11 mouse cellular contexts compared by ENCODE assay signal in genomic region chr8:120750616-120751015, GRCm38 (mm10). TPM values are rescaled to one million over a fixed set of nuclear protein-coding genes. Genes with fewer than 3 reads are reported as not detected.
A peak's percentile ranks its signal among the peaks of the same experiment; 100 is the strongest.
DNase-seq lines count a peak whose midpoint lies in the region; ATAC-seq and TF ChIP-seq lines count a peak whose summit lies in the region.
"Had no signal": no experiment of that assay in that cellular context is flagged by ENCODE, and none has a peak within 500 bp of the region (broad histone marks: within the 10 kb centered on the region; RNA-seq: fewer than 3 reads in every experiment).

No protein-coding gene starts in this region.

- H3K4me1 ChIP-seq in midbrain, embryonic 14.5 days (ENCODE audit: control insufficient read depth, insufficient read depth, low read length) = no peaks in the 10 kb centered on the region
- H3K4me1 ChIP-seq: midbrain, embryonic 12.5 days had no signal

- WGBS in midbrain, embryonic 14.5 days = 88% methylated on average over 9 of the region's 9 CpGs

- TF ChIP-seq CTCF in gastrocnemius, adult 2 months (IDR thresholded peaks at IDR 0.05) = no peak

- no peak overlapping the region for H3K4me3 ChIP-seq in gastrocnemius, adult 2 months
- H3K4me3 ChIP-seq in midbrain, embryonic 14.5 days (replicated peaks; ENCODE audit: low read depth, low read length) = no peak overlapping the region
- H3K4me3 ChIP-seq: midbrain, embryonic 12.5 days had no signal

- no peaks in the 10 kb centered on the region for H3K27me3 ChIP-seq in midbrain, embryonic 14.5 days (ENCODE audit: control insufficient read depth, insufficient read depth, low read length)

- H3K27ac ChIP-seq in gastrocnemius, adult 2 months = peak overlapping the region; percentile 90
- H3K27ac ChIP-seq in midbrain, embryonic 14.5 days (replicated peaks; ENCODE audit: low read depth, low read length) = no peak overlapping the region
- H3K27ac ChIP-seq: midbrain, embryonic 12.5 days had no signal

- H3K36me3 ChIP-seq in midbrain, embryonic 14.5 days (ENCODE audit: control insufficient read depth, insufficient read depth, low read length) = no peaks in the 10 kb centered on the region
- H3K36me3 ChIP-seq: G1E; midbrain, embryonic 12.5 days had no signal

- ATAC-seq in midbrain, embryonic 14.5 days (ENCODE audit: low FRiP score, low TSS enrichment) = no peak

- intact Hi-C loops in gastrocnemius, adult 2 months (cut with DNase I) = no loop called here

- H3K9me3 ChIP-seq in midbrain, embryonic 14.5 days (ENCODE audit: control insufficient read depth, low read length) = no peaks in the 10 kb centered on the region
- H3K9me3 ChIP-seq: midbrain, embryonic 12.5 days had no signal

- no peak overlapping the region for H3K9ac ChIP-seq in midbrain, embryonic 14.5 days (replicated peaks; ENCODE audit: low read length)
- H3K9ac ChIP-seq: midbrain, embryonic 12.5 days had no signal

- no peak overlapping the region for H3K4me2 ChIP-seq in midbrain, embryonic 14.5 days (ENCODE audit: low read length)
- H3K4me2 ChIP-seq: midbrain, embryonic 12.5 days had no signal

- DNase-seq in gastrocnemius, adult 2 months = no peak
- no peak for DNase-seq in gastrocnemius, postnatal 25 days
- peak; percentile 45 to 52 for DNase-seq in spleen, adult 18-20 months
- no peak for DNase-seq in spleen, postnatal 4 days (ENCODE audit: low spot score in 2 of 2)
- DNase-seq in kidney, postnatal 25 days = peak; percentile 54 to 88
- peak; percentile 64 to 81 for DNase-seq in thymus, postnatal 36 days
- DNase-seq in left cerebral cortex, adult 8-10 months (ENCODE audit: low spot score in 2 of 2) = no peak
- no peak for DNase-seq in midbrain, embryonic 14.5 days
- DNase-seq: cerebellum, adult 9-11 months had no signal

RNA-seq across cellular contexts. Expression of gene Irf8, which starts 14.5 kb away (rescaled TPM):
- total RNA-seq in gastrocnemius, adult 2 months (2021) = 10 to 100 TPM in 1 of 2 experiments, 1 to 10 TPM in 1; 4.8 to 11.2 TPM
- 1 to 10 TPM; 3.9 to 5.0 TPM for total RNA-seq in gastrocnemius, postnatal 25 days (2021)
- total RNA-seq in left cerebral cortex, adult 8-10 months (2022) = 10 to 100 TPM in 2 of 4 experiments, 1 to 10 TPM in 2; 5.1 to 22.2 (median 11.7) TPM
- 2.0 and 4.0 TPM in 2 replicates for polyA plus RNA-seq in midbrain, embryonic 14.5 days (2014; fragmentation: Nextera tagmentation; extraction: Ambion mirVana)

Comparison
In these comparisons a context has a peak if more than half of its experiments do, and no peak if none do; other contexts are left out.
1. DNase-seq: peak in spleen, adult 18-20 months (2 of 2), kidney, postnatal 25 days (2 of 2) and thymus, postnatal 36 days (2 of 2); none in gastrocnemius, adult 2 months (single experiment), gastrocnemius, postnatal 25 days (single experiment), spleen, postnatal 4 days (0 of 2), left cerebral cortex, adult 8-10 months (0 of 2) and midbrain, embryonic 14.5 days (single experiment).